Mouse (Mus musculus) CD4-positive naive resting alpha-beta T cell, adult 76 days (primary cell): ENCODE measurements around the gene Pex6. TPM values are rescaled to one million over a fixed set of nuclear protein-coding genes. Genes with fewer than 3 reads are reported as not detected.

Experiments
- total RNA-seq: library from RNA; stranded (reverse); gene quantifications from one replicate; pipeline ENCODE4 v1.2.4, GENCODE M21; 2023

The Pex6 gene
- 29.7 TPM for total RNA-seq

DNA sequence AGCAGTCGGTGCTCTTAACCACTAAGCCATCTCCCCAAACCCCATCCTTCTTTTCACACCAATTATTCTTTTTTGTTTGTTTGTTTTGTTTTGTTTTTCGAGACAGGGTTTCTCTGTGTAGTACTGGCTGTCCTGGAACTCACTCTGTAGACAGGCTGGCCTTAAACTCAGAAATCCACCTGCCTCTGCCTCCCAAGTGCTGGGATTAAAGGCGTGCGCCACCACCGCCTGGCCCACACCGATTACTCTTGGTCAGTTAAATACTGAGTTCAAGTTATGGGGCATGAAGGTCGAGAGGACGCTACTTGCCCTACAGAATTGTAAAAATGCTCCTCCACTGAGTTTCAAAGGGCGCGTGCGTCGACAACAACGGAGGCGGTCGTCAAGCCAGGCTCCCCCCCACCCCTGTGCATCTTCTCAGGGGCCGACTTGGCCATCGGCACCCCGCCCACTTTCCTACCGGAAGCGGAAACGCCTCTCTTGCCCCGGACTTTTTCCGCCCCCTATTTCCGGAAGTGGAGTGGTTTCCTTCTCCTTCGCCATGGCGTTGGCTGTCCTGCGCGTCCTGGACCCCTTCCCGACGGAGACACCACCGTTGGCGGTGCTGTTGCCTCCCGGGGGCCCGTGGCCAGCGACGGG, at the start of gene Pex6:
TSS of gene Pex6 (plus strand) at position 505 of the 639 bp plus-strand sequence.

GRCm38 (mm10) chr17:46673850-46674529, 37.3 kb upstream of the Pex6 start, which contains the start of gene Rrp36:
TSS of gene Rrp36 (minus strand) at chr17:46674352.

DNA sequence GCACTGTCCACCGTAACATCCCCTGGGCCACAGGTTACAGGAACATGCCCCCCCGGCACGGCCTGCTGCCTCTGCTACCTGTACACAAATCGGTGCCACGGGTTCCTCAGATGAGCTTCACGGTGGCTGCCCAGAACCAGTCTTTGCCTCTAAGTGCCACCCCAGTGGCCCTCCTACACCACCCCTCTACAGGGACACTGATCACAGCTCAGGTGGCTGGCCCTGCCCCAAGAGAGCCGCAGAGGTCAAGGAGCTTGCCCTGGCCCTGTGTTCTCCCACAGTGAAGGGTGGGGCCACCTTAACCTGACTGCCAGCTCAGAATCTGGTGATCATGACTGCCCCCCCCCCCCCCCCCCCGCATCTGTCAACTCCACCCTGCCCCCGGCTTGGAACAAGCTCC, 32.8 kb upstream of the Pex6 start, which contains the start of gene Mea1:
TSS of gene Mea1 (plus strand) at position 378 of the 400 bp plus-strand sequence.

GRCm38 (mm10) chr17:46680760-46681373, 30.4 kb upstream of the Pex6 start, which contains the start of gene Klhdc3:
TSS of gene Klhdc3 (minus strand) at chr17:46680914.

DNA sequence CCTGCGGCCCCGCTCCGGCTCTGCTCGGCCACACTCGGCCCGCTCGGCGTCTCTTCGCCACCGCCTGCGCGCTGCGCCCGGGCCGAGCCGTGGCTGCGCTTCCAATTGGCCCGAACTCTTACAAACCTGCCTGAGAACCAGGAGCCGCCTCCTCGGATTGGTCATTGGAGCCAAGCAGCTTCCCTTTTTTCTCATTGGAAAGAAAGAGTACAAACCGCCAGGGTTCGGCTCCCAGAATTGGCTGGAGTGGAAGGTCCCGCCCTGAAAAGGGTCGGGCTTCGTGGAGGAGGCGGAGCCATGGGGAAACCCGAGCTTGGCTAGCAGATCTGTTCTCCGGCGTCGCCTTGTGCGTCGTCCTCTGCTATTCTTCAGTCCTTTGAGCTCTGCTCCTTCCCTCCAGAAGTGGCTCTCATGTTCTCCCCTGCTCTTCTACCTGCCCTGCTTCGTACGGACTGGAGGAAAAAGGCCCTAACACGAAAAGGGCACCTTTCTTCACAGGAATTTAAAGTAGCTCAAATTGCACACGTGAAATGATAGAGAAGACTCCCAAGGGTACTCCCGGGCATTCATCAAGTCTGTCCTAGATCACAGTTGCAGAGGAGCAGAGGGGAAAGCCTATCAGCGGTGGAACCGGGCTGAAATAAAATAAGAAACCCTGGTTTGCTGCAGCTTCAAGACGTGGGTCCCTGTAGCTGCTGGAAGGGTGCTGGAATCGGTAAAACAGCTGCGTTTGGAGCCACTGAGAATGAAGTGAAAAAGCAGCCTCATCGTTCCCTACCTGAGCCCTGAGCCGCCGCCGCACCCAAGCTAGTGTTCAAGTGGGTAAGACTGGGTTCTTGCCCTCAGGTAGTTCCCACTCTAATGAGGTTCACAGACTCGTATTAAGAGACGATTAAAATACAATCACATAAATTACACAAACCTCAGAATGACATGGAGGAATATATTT, 6.1 kb upstream of the Pex6 start, which contains the start of gene Ppp2r5d:
TSS of gene Ppp2r5d (minus strand) at position 225 of the 949 bp plus-strand sequence.

GRCm38 (mm10) chr17:46728904-46729318, 17.6 kb downstream of the Pex6 start, which contains the start of gene Gnmt:
TSS of gene Gnmt (minus strand) at chr17:46729168.

DNA sequence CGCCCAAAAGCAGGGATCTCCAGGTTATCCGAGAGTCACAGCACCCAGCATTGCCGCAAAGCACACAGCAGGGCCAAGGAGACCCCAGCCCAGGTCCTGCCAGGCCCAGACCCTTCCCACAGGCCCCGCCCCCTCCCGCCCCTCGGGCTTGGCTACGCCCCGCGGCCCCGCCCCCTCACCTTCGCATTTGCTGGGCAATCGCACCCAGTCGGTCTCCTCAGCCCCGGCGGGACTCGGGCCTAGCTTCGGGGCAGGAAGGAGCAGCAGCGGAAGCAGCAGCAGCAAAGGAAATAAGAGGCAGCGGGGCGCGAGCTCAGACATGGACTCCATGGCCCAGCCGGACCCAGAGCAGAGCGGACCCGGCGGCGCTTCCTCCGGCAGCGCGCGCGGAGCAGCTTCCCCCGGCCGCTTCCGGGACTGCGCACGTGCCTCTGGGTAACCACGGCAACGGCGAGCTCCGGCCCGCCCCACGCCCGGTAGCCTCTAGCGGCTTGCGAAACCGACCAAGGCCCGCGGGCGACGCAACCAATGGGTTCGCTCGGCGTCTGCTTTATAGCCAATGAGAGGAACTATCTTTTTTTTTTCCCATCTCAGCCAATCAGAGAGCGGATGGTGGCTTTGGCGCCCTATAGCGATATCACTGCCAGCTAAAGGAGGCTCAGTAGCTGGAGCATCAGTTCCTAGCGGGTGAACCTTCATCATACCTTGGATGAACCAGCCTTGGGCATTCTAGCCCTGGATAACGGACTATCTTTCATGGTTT, 40.7 kb downstream of the Pex6 start, which contains the start of gene Cnpy3:
TSS of gene Cnpy3 (minus strand) at position 421 of the 763 bp plus-strand sequence.

GRCm38 (mm10) chr17:46763544-46763943, 52.3 kb downstream of the Pex6 start, which contains the start of gene Ptcra:
TSS of gene Ptcra (minus strand) at chr17:46763712.

GRCm38 (mm10) chr17:46772404-46773277, 61.4 kb downstream of the Pex6 start, which contains the start of gene 2310039H08Rik:
TSS of gene 2310039H08Rik (plus strand) at chr17:46772635.

Other genes starting within 250 kb of the Pex6 start
- gene Ttbk1, start 223.8 kb upstream of the Pex6 start, total RNA-seq, result 0.56 TPM
- not detected for gene Dnph1, start 214.8 kb upstream of the Pex6 start, total RNA-seq
- gene Cul9, start 165.1 kb upstream of the Pex6 start, total RNA-seq, result 13.4 TPM
- 62.6 TPM for gene Srf, start 155.3 kb upstream of the Pex6 start, total RNA-seq
- gene Ptk7, start 82.0 kb upstream of the Pex6 start, total RNA-seq, result not detected
- 16.8 TPM for gene Klc4, start 65.4 kb upstream of the Pex6 start, total RNA-seq
- 29.7 TPM for gene Mrpl2, start 65.2 kb upstream of the Pex6 start, total RNA-seq
- 5.2 TPM for gene Cul7, start 61.1 kb upstream of the Pex6 start, total RNA-seq
- 28.7 TPM for gene Rrp36, start 37.1 kb upstream of the Pex6 start, total RNA-seq
- 45.7 TPM for gene Mea1, start 32.7 kb upstream of the Pex6 start, total RNA-seq
- gene Klhdc3, start 30.5 kb upstream of the Pex6 start, total RNA-seq, result 40.5 TPM
- gene Ppp2r5d, start 6.4 kb upstream of the Pex6 start, total RNA-seq, result 39.6 TPM
- 0.94 TPM for gene Gnmt, start 17.7 kb downstream of the Pex6 start, total RNA-seq
- gene Cnpy3, start 40.8 kb downstream of the Pex6 start, total RNA-seq, result 57.5 TPM
- not detected for gene Ptcra, start 52.2 kb downstream of the Pex6 start, total RNA-seq
- 18.1 TPM for gene 2310039H08Rik, start 61.2 kb downstream of the Pex6 start, total RNA-seq
- gene Rpl7l1, start 71.2 kb downstream of the Pex6 start, total RNA-seq, result 60.5 TPM
- 55.5 TPM for gene Bicral, start 147.0 kb downstream of the Pex6 start, total RNA-seq
- 12.5 TPM for gene Tbcc, start 179.2 kb downstream of the Pex6 start, total RNA-seq
- not detected for gene Prph2, start 199.0 kb downstream of the Pex6 start, total RNA-seq